Mouse (Mus musculus) midbrain, embryonic 11.5 days (tissue): ENCODE measurements around the gene 1500009L16Rik. TPM values are rescaled to one million over a fixed set of nuclear protein-coding genes. Genes with fewer than 3 reads are reported as not detected.
A peak's percentile ranks its signal among the peaks of the same experiment; 100 is the strongest.

Experiments
- ATAC-seq: fragments of 200-750 bp; cut with Nextera tagmentation; 2 replicates; pipeline ENCODE4 v1.8.0; 2017; ENCODE audit warnings: moderate TSS enrichment, moderate library complexity; ENCODE audit not compliant: low FRiP score
- DNase-seq: peaks from one replicate; pipeline ENCODE4 v3.0.0; 2015; ENCODE audit warnings: low spot score; ENCODE audit errors: missing footprints
- H3K27ac ChIP-seq: fragments of 300-500 bp; sonication (generic); 2 replicates; pipeline ENCODE4 v1.5.1; 2014; ENCODE audit warnings: low read depth, low read length
- H3K27me3 ChIP-seq: fragments of 300-500 bp; sonication (generic); 2 replicates; pipeline ENCODE4 v1.6.1; 2014; ENCODE audit warnings: mild to moderate bottlenecking, low read length, moderate library complexity, mixed read lengths; ENCODE audit not compliant: control insufficient read depth, insufficient read depth
- H3K36me3 ChIP-seq: fragments of 300-500 bp; sonication (generic); 2 replicates; pipeline ENCODE4 v1.6.1; 2014; ENCODE audit warnings: mild to moderate bottlenecking, low read length, moderate library complexity, mixed read lengths; ENCODE audit not compliant: control insufficient read depth, insufficient read depth
- H3K4me1 ChIP-seq: fragments of 300-500 bp; sonication (generic); 2 replicates; pipeline ENCODE4 v1.6.1; 2014; ENCODE audit warnings: low read length; ENCODE audit not compliant: control insufficient read depth, insufficient read depth
- H3K4me2 ChIP-seq: fragments of 300-500 bp; sonication (generic); 2 replicates; pipeline ENCODE4 v1.6.1; 2014; ENCODE audit warnings: mild to moderate bottlenecking, moderate library complexity
- H3K4me3 ChIP-seq: fragments of 300-500 bp; sonication (generic); 2 replicates; pipeline ENCODE4 v1.5.1; 2014; ENCODE audit warnings: low read depth, low read length
- H3K9ac ChIP-seq: fragments of 300-500 bp; sonication (generic); 2 replicates; pipeline ENCODE4 v1.6.1; 2014; ENCODE audit warnings: low read length
- H3K9me3 ChIP-seq: fragments of 300-500 bp; sonication (generic); 2 replicates; pipeline ENCODE4 v1.6.1; 2016; ENCODE audit warnings: low read length; ENCODE audit not compliant: control insufficient read depth
- WGBS: fragments of 180-500 bp; shearing (Covaris S2); extraction: QIAGEN DNeasy Blood & Tissue Kit; methylation state at CpG from one replicate; pipeline ENCODE4 v1.1.7; 2014; 5-methylcytosine and 5-hydroxymethylcytosine counted together
- polyA plus RNA-seq: library from polyadenylated mRNA; unstranded; fragments of >200 nt; fragmentation: Nextera tagmentation; extraction: Ambion mirVana; gene quantifications from 2 replicates; pipeline ENCODE4 v1.2.1, GENCODE M21; 2014

Gene 1500009L16Rik
- polyA plus RNA-seq, 1 experiment from 2014 or later = 44.3 TPM

- Histone ChIP-seq H3K27me3 (no peaks in the 10 kb centered on the region; the same call in 1 of the 2 replicates), H3K36me3 (no peaks in the 10 kb centered on the region), H3K9me3 (peaks cover 3% of the 10 kb centered on the region; the same call in 1 of the 2 replicates), H3K4me3 (peak overlapping the region; percentile 71), H3K9ac (peak overlapping the region; percentile 66), H3K4me2 (peak overlapping the region; percentile 76), H3K4me1 (peaks cover 8% of the 10 kb centered on the region; the same call in 1 of the 2 replicates), H3K27ac (no peak overlapping the region)
- ATAC-seq (peak; percentile 75), DNase-seq (peak; percentile 95)
- WGBS = 0% methylated on average over 16 of the region's 23 CpGs
Measured at GRCm38 (mm10) chr10:83723055-83723454, 390 bp downstream of the 1500009L16Rik start.

- no peaks in the 10 kb centered on the region for H3K36me3 ChIP-seq
- no peak overlapping the region for H3K27ac ChIP-seq
- H3K9ac ChIP-seq = no peak overlapping the region
- WGBS = 84% methylated on average over 15 of the region's 15 CpGs
- peaks cover 8% of the 10 kb centered on the region; the same call in 1 of the 2 replicates for H3K4me1 ChIP-seq
- no peak overlapping the region for H3K4me3 ChIP-seq
- H3K4me2 ChIP-seq = no peak overlapping the region
- DNase-seq (no peak), ATAC-seq (no peak)
- no peaks in the 10 kb centered on the region; the same call in 1 of the 2 replicates for H3K27me3 ChIP-seq
- peaks cover 3% of the 10 kb centered on the region; the same call in 1 of the 2 replicates for H3K9me3 ChIP-seq
Measured at GRCm38 (mm10) chr10:83724351-83725059, 1.8 kb downstream of the 1500009L16Rik start.

GRCm38 (mm10) chr10:83726164-83726563 lies 3.5 kb downstream of the 1500009L16Rik start:
- no peaks in the 10 kb centered on the region for H3K36me3 ChIP-seq
- H3K4me3 ChIP-seq = no peak overlapping the region
- H3K27ac ChIP-seq = no peak overlapping the region
- no peak overlapping the region for H3K9ac ChIP-seq
- H3K4me2 ChIP-seq = no peak overlapping the region
- no peaks in the 10 kb centered on the region; the same call in 1 of the 2 replicates for H3K27me3 ChIP-seq
- DNase-seq = peak; percentile 69
- ATAC-seq = no peak
- H3K9me3 ChIP-seq = peaks cover 3% of the 10 kb centered on the region; the same call in 1 of the 2 replicates
- WGBS = 86% methylated on average over 11 of the region's 11 CpGs
- H3K4me1 ChIP-seq = peaks cover 8% of the 10 kb centered on the region; the same call in 1 of the 2 replicates

- Histone ChIP-seq H3K4me2 (no peak overlapping the region), H3K27ac (no peak overlapping the region), H3K36me3 (no peaks in the 10 kb centered on the region), H3K9ac (no peak overlapping the region), H3K4me3 (no peak overlapping the region), H3K4me1 (0 out of 2 replicates have a peak, but pooled peaks cover 5% of the 10 kb centered on the region), H3K27me3 (no peaks in the 10 kb centered on the region; the same call in 1 of the 2 replicates), H3K9me3 (peaks cover 3% of the 10 kb centered on the region; the same call in 1 of the 2 replicates)
- DNase-seq = no peak
- no peak for ATAC-seq
- WGBS = 90% methylated on average over 5 of the region's 5 CpGs
Measured at GRCm38 (mm10) chr10:83727846-83728245, 5.2 kb downstream of the 1500009L16Rik start.

- H3K27ac ChIP-seq = no peak overlapping the region
- 0 out of 2 replicates have a peak, but pooled peaks cover 2% of the 10 kb centered on the region for H3K4me1 ChIP-seq
- no peak overlapping the region for H3K4me2 ChIP-seq
- no peaks in the 10 kb centered on the region for H3K36me3 ChIP-seq
- 84% methylated on average over 6 of the region's 6 CpGs for WGBS
- no peak overlapping the region for H3K9ac ChIP-seq
- H3K27me3 ChIP-seq = no peaks in the 10 kb centered on the region; the same call in 1 of the 2 replicates
- H3K9me3 ChIP-seq = peaks cover 3% of the 10 kb centered on the region; the same call in 1 of the 2 replicates
- no peak for DNase-seq
- H3K4me3 ChIP-seq = no peak overlapping the region
- ATAC-seq = peak; percentile 48; the same call in 1 of the 2 replicates
Measured at GRCm38 (mm10) chr10:83728529-83728928, 5.9 kb downstream of the 1500009L16Rik start.

- Histone ChIP-seq H3K4me1 (no peaks in the 10 kb centered on the region), H3K27me3 (no peaks in the 10 kb centered on the region), H3K36me3 (no peaks in the 10 kb centered on the region), H3K27ac (no peak overlapping the region), H3K9me3 (peaks cover 3% of the 10 kb centered on the region; the same call in 1 of the 2 replicates), H3K9ac (no peak overlapping the region), H3K4me2 (no peak overlapping the region), H3K4me3 (no peak overlapping the region)
- WGBS = 77% methylated on average over 3 of the region's 3 CpGs
- DNase-seq (no peak), ATAC-seq (peak; percentile 42; the same call in 1 of the 2 replicates)
Measured at GRCm38 (mm10) chr10:83729076-83729475, 6.4 kb downstream of the 1500009L16Rik start.

- H3K9ac ChIP-seq = no peak overlapping the region
- H3K27me3 ChIP-seq = no peaks in the 10 kb centered on the region
- no peak overlapping the region for H3K27ac ChIP-seq
- no peak overlapping the region for H3K4me3 ChIP-seq
- H3K36me3 ChIP-seq = no peaks in the 10 kb centered on the region
- peaks cover 3% of the 10 kb centered on the region; the same call in 1 of the 2 replicates for H3K9me3 ChIP-seq
- peak; percentile 24; the same call in 1 of the 2 replicates for ATAC-seq
- no peak overlapping the region for H3K4me2 ChIP-seq
- H3K4me1 ChIP-seq = no peaks in the 10 kb centered on the region
- 41% methylated on average over 7 of the region's 7 CpGs for WGBS
- DNase-seq = peak; percentile 98
Measured at GRCm38 (mm10) chr10:83729492-83729891, 6.8 kb downstream of the 1500009L16Rik start.

GRCm38 (mm10) chr10:83733725-83734124 lies 11.1 kb downstream of the 1500009L16Rik start:
- Histone ChIP-seq H3K9ac (no peak overlapping the region), H3K4me3 (no peak overlapping the region), H3K27me3 (no peaks in the 10 kb centered on the region), H3K27ac (no peak overlapping the region), H3K36me3 (no peaks in the 10 kb centered on the region), H3K4me2 (no peak overlapping the region), H3K9me3 (no peaks in the 10 kb centered on the region), H3K4me1 (no peaks in the 10 kb centered on the region)
- no peak for ATAC-seq
- DNase-seq = no peak
- 93% methylated on average over 4 of the region's 4 CpGs for WGBS

GRCm38 (mm10) chr10:83738996-83739655 lies 16.5 kb downstream of the 1500009L16Rik start:
- no peaks in the 10 kb centered on the region for H3K36me3 ChIP-seq

More at GRCm38 (mm10) chr10:83738996-83739655, 16.5 kb downstream of the 1500009L16Rik start:
- DNase-seq (no peak), ATAC-seq (no peak)
- H3K4me1 ChIP-seq = no peaks in the 10 kb centered on the region
- H3K27ac ChIP-seq = no peak overlapping the region
- no peak overlapping the region for H3K4me3 ChIP-seq
- H3K27me3 ChIP-seq = no peaks in the 10 kb centered on the region
- no peak overlapping the region for H3K9ac ChIP-seq
- peaks cover 5% of the 10 kb centered on the region; the same call in 1 of the 2 replicates for H3K9me3 ChIP-seq
- H3K4me2 ChIP-seq = no peak overlapping the region
- 85% methylated on average over 15 of the region's 15 CpGs for whole genome bisulfite sequencing
